Mouse (Mus musculus) embryonic facial prominence, embryonic 12.5 days (tissue): Measurements from ENCODE around the gene Rftn1. TPM values are rescaled to one million over a fixed set of nuclear protein-coding genes. Genes with fewer than 3 reads are reported as not detected.

Experiments used
- ATAC-seq: fragments of 200-750 bp; cut with Nextera tagmentation; 2 replicates; pipeline ENCODE4 v1.8.0; 2017; ENCODE audit not compliant: insufficient number of reproducible peaks, insufficient read depth, low FRiP score, low TSS enrichment
- H3K27ac ChIP-seq: fragments of 300-500 bp; sonication (generic); 2 replicates; pipeline ENCODE4 v1.5.1; 2016; ENCODE audit warnings: mild to moderate bottlenecking
- H3K27me3 ChIP-seq: fragments of 300-500 bp; sonication (generic); 2 replicates; pipeline ENCODE4 v1.6.1; 2016; ENCODE audit warnings: mild to moderate bottlenecking, moderate library complexity
- H3K36me3 ChIP-seq: fragments of 300-500 bp; sonication (generic); 2 replicates; pipeline ENCODE4 v1.6.1; 2016; ENCODE audit warnings: mild to moderate bottlenecking
- H3K4me1 ChIP-seq: fragments of 300-500 bp; sonication (generic); 2 replicates; pipeline ENCODE4 v1.6.1; 2016
- H3K4me2 ChIP-seq: fragments of 300-500 bp; sonication (generic); replicated peaks from 2 replicates; pipeline ENCODE4 v1.6.1; 2016; ENCODE audit warnings: mild to moderate bottlenecking, moderate library complexity
- H3K4me3 ChIP-seq: fragments of 300-500 bp; sonication (generic); 2 replicates; pipeline ENCODE4 v1.5.1; 2016; ENCODE audit warnings: mild to moderate bottlenecking
- H3K9ac ChIP-seq: fragments of 300-500 bp; sonication (generic); 2 replicates; pipeline ENCODE4 v1.6.1; 2016; ENCODE audit warnings: mild to moderate bottlenecking, moderate library complexity
- H3K9me3 ChIP-seq: fragments of 300-500 bp; sonication (generic); 2 replicates; pipeline ENCODE4 v1.6.1; 2016; ENCODE audit warnings: mild to moderate bottlenecking, moderate library complexity
- WGBS: fragments of 180-500 bp; shearing (Covaris S2); methylation state at CpG from one replicate; pipeline ENCODE4 v1.1.7; 2016; 5-methylcytosine and 5-hydroxymethylcytosine counted together
- polyA plus RNA-seq: library from polyadenylated mRNA; unstranded; fragments of >200 nt; fragmentation: Nextera tagmentation; extraction: Ambion mirVana; gene quantifications from 2 replicates; pipeline ENCODE4 v1.2.1, GENCODE M21; 2016

The Rftn1 gene
- polyA plus RNA-seq, 1 experiment from 2014 or later, result 12.1 TPM

DNA sequence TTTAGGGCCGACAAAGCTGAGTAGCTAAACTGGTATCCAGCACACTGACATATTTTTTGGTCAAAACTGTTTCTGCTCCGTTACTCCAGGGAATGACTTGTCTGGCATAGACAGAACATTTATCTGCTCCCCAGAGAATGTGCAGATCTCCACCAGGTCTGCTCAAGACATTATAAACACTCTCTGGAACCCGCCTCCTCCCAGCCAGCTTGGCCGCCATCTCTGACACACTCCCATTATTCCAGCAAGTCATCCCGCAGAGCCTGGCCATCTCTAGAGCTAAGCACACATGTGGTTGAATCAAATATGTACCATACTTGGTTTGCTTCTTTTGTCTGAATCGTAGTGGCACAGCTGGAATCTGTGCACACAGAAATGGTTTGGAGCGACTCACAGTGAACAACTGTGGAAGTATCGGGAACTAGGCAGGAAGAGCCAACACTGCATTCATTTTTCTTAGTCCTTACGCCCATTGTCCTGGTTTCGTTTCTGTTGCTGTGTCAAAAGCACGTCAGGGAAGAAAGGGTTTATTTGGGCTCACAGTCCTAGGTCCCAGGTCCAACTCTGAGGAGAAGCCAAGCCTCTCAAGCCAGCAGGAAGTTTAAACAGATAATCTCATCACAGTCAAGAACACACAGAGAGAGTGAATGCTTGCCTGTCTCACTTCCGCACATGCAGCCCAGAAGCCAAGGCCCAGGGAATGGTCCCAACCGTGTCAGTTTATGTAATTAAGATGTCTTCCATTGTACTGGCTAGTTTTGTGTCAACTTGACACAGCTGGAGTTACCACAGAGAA lies 126.4 kb downstream of the Rftn1 start:
- Histone ChIP-seq H3K9me3 (no peaks in the 10 kb centered on the region), H3K4me2 (no peak overlapping the region), H3K27me3 (no peaks in the 10 kb centered on the region), H3K36me3 (no peaks in the 10 kb centered on the region), H3K4me1 (no peaks in the 10 kb centered on the region), H3K9ac (no peak overlapping the region), H3K27ac (no peak overlapping the region), H3K4me3 (no peak overlapping the region)
- WGBS, result 84% methylated on average over 13 of the region's 13 CpGs
- ATAC-seq, result no peak

GRCm38 (mm10) chr17:50062649-50063048 lies 127.8 kb downstream of the Rftn1 start:
- Histone ChIP-seq H3K9me3 (no peaks in the 10 kb centered on the region), H3K27ac (no peak overlapping the region), H3K4me1 (no peaks in the 10 kb centered on the region), H3K4me2 (no peak overlapping the region), H3K27me3 (no peaks in the 10 kb centered on the region), H3K4me3 (no peak overlapping the region), H3K36me3 (no peaks in the 10 kb centered on the region), H3K9ac (no peak overlapping the region)
- no peak for ATAC-seq
- WGBS, result 90% methylated on average over 4 of the region's 4 CpGs

- ATAC-seq, result no peak
- Histone ChIP-seq H3K4me3 (no peak overlapping the region), H3K27ac (no peak overlapping the region), H3K27me3 (no peaks in the 10 kb centered on the region), H3K4me1 (no peaks in the 10 kb centered on the region), H3K9me3 (no peaks in the 10 kb centered on the region), H3K4me2 (no peak overlapping the region), H3K36me3 (no peaks in the 10 kb centered on the region), H3K9ac (no peak overlapping the region)
- 90% methylated on average over 4 of the region's 4 CpGs for WGBS
Observed at GRCm38 (mm10) chr17:50061446-50061845, 129.0 kb downstream of the Rftn1 start.

GRCm38 (mm10) chr17:50060220-50060619 lies 130.3 kb downstream of the Rftn1 start:
- 50% methylated on average over 2 of the region's 2 CpGs for WGBS
- ATAC-seq, result no peak
- H3K4me2 ChIP-seq, result no peak overlapping the region
- no peaks in the 10 kb centered on the region for H3K4me1 ChIP-seq
- no peaks in the 10 kb centered on the region for H3K36me3 ChIP-seq
- no peak overlapping the region for H3K9ac ChIP-seq
- H3K4me3 ChIP-seq, result no peak overlapping the region
- no peaks in the 10 kb centered on the region for H3K9me3 ChIP-seq
- H3K27ac ChIP-seq, result no peak overlapping the region
- H3K27me3 ChIP-seq, result no peaks in the 10 kb centered on the region

GRCm38 (mm10) chr17:50059417-50059816 lies 131.1 kb downstream of the Rftn1 start:
- no peaks in the 10 kb centered on the region for H3K4me1 ChIP-seq
- WGBS, result 86% methylated on average over 5 of the region's 5 CpGs
- no peaks in the 10 kb centered on the region for H3K36me3 ChIP-seq
- no peak for ATAC-seq
- no peak overlapping the region for H3K27ac ChIP-seq
- H3K9me3 ChIP-seq, result no peaks in the 10 kb centered on the region
- H3K4me3 ChIP-seq, result no peak overlapping the region
- H3K9ac ChIP-seq, result no peak overlapping the region
- no peaks in the 10 kb centered on the region for H3K27me3 ChIP-seq
- H3K4me2 ChIP-seq, result no peak overlapping the region

DNA sequence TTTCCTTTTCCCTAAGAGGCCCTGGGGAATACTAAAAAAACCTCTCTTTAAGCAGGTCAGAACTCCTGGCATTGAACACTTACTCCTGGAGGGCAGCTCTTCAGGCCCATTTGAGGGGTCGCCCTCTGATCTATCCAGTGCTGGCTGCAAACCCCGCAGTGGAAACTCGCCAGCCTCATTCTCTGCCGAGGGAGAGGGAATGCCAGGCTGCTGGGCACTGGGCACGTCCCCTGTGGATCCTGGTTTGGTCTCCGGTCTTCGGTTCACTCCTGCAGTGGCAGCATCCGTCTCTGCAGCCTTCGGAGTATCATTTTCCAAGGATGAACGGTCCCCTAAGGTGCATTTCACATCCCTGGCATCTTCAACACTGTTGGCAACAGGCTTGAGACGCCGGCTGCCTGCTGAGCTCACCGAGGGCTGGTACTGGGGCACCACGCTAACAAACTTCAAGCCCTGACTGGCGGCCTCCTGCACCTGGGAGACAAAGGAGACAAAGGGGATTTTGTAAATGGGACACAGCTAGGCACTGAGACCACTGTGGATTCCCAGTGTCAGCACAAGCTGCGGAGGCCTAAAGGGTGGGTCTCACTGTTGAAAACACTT lies 135.2 kb downstream of the Rftn1 start:
- Histone ChIP-seq H3K36me3 (no peaks in the 10 kb centered on the region), H3K4me3 (no peak overlapping the region), H3K4me2 (no peak overlapping the region), H3K27ac (no peak overlapping the region), H3K9me3 (no peaks in the 10 kb centered on the region), H3K27me3 (no peaks in the 10 kb centered on the region), H3K4me1 (peaks cover 8% of the 10 kb centered on the region; the same call in 1 of the 2 replicates), H3K9ac (no peak overlapping the region)
- no peak for ATAC-seq
- 59% methylated on average over 16 of the region's 16 CpGs for WGBS

- peaks cover 8% of the 10 kb centered on the region; the same call in 1 of the 2 replicates for H3K4me1 ChIP-seq
- H3K9ac ChIP-seq, result no peak overlapping the region
- no peak for ATAC-seq
- H3K9me3 ChIP-seq, result no peaks in the 10 kb centered on the region
- no peaks in the 10 kb centered on the region for H3K27me3 ChIP-seq
- H3K36me3 ChIP-seq, result no peaks in the 10 kb centered on the region
- no peak overlapping the region for H3K4me2 ChIP-seq
- no peak overlapping the region for H3K4me3 ChIP-seq
- H3K27ac ChIP-seq, result no peak overlapping the region
- 85% methylated on average over 7 of the region's 7 CpGs for WGBS
Observed at GRCm38 (mm10) chr17:50054586-50054985, 135.9 kb downstream of the Rftn1 start.

- no peak overlapping the region for H3K27ac ChIP-seq
- H3K4me1 ChIP-seq, result peaks cover 8% of the 10 kb centered on the region; the same call in 1 of the 2 replicates
- H3K4me2 ChIP-seq, result no peak overlapping the region
- H3K9ac ChIP-seq, result no peak overlapping the region
- 97% methylated on average over 1 of the region's 1 CpGs for WGBS
- no peak for ATAC-seq
- H3K27me3 ChIP-seq, result no peaks in the 10 kb centered on the region
- no peaks in the 10 kb centered on the region for H3K36me3 ChIP-seq
- H3K9me3 ChIP-seq, result no peaks in the 10 kb centered on the region
- H3K4me3 ChIP-seq, result no peak overlapping the region
Observed at GRCm38 (mm10) chr17:50053961-50054360, 136.5 kb downstream of the Rftn1 start.

DNA sequence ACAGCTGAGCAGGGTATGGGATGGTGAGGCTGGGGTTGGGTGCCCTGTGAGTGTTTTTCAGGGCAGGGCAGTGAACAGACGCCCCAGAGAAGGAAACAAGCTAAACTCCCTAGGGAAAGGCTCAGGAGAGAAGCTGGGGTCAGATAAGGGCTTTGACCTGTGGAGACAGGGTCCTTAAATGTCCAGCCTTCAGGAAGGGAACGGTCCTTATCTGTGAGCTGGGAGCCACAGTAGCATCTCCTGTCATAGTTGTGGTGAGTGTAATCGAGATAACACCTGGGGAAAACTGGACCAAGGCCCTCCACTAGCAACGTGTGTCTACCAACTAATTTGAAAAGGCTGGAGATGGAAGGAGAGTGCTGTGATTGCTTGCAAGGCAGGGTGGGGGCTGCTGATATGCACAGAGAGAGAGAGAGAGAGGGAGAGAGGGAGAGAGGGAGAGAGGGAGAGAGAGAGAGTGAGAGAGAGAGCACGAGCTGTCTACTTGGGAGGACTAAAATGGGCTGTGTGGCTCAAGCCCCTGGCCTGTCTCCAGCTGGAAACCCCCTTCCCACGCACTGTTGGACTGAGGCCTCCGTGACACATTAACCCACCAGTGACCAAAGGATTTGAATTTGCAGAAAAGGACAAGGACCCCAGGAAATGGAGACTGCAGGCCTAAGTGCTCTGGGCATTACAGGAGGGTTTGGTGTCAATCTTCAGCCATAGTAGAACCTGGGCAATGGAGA lies 137.6 kb downstream of the Rftn1 start:
- no peaks in the 10 kb centered on the region for H3K36me3 ChIP-seq
- no peak for ATAC-seq
- H3K27ac ChIP-seq, result no peak overlapping the region
- H3K9me3 ChIP-seq, result no peaks in the 10 kb centered on the region
- no peak overlapping the region for H3K4me3 ChIP-seq
- H3K4me2 ChIP-seq, result no peak overlapping the region
- no peak overlapping the region for H3K9ac ChIP-seq
- 65% methylated on average over 7 of the region's 7 CpGs for WGBS
- H3K27me3 ChIP-seq, result no peaks in the 10 kb centered on the region
- H3K4me1 ChIP-seq, result peaks cover 8% of the 10 kb centered on the region; the same call in 1 of the 2 replicates

DNA sequence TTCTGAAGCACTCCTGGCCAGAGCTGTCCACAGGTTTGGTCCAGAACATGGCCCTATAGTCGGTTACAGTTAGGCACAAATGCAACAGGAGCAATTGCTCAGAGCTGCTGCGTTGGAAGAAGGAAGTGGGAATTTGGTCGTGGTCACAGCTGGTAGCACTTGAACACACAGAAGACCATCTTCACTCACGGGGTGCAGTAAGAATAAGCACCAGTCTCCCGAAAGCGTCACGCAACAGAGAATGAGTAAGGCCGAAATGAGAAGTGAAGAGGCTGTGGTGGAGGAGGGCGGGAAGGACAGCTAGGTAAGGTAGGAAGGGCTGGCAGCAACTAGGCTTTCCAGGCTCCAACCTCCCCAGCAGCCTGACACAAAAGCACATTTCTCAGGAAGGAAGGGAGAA lies 140.0 kb downstream of the Rftn1 start:
- peaks cover 8% of the 10 kb centered on the region; the same call in 1 of the 2 replicates for H3K4me1 ChIP-seq
- H3K4me3 ChIP-seq, result no peak overlapping the region
- H3K9me3 ChIP-seq, result no peaks in the 10 kb centered on the region
- no peak overlapping the region for H3K9ac ChIP-seq
- no peak overlapping the region for H3K4me2 ChIP-seq
- no peak overlapping the region for H3K27ac ChIP-seq
- ATAC-seq, result no peak
- no peaks in the 10 kb centered on the region for H3K27me3 ChIP-seq
- 81% methylated on average over 9 of the region's 9 CpGs for WGBS
- H3K36me3 ChIP-seq, result no peaks in the 10 kb centered on the region

GRCm38 (mm10) chr17:50048209-50048608 lies 142.3 kb downstream of the Rftn1 start:
- Histone ChIP-seq H3K4me3 (no peak overlapping the region), H3K9me3 (no peaks in the 10 kb centered on the region), H3K9ac (no peak overlapping the region), H3K4me2 (no peak overlapping the region), H3K4me1 (peaks cover 8% of the 10 kb centered on the region; the same call in 1 of the 2 replicates), H3K27ac (no peak overlapping the region), H3K27me3 (no peaks in the 10 kb centered on the region), H3K36me3 (no peaks in the 10 kb centered on the region)
- ATAC-seq, result no peak
- 77% methylated on average over 9 of the region's 9 CpGs for WGBS

DNA sequence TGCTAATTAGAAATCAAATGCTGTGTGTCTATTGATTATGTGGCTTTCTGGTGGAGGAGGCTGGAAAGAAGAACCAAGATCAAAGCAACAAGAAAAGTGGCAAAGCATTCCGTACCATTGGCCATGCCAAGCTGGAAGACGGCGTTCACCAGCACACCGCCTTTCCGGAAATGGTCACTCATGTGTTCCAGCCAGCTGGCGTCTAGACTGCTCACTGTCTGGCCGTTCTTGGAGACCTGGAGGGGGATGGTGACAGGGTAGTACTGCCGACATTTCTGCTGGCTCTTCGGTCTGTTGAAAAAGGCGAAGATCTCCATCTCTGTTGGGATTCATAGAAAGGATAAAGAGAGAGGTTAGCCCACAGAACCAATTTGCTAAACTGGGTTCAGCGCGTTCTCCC lies 143.3 kb downstream of the Rftn1 start:
- 89% methylated on average over 12 of the region's 12 CpGs for WGBS
- Histone ChIP-seq H3K4me1 (peaks cover 8% of the 10 kb centered on the region; the same call in 1 of the 2 replicates), H3K9ac (no peak overlapping the region), H3K27ac (no peak overlapping the region), H3K27me3 (no peaks in the 10 kb centered on the region), H3K9me3 (no peaks in the 10 kb centered on the region), H3K36me3 (no peaks in the 10 kb centered on the region), H3K4me2 (no peak overlapping the region), H3K4me3 (no peak overlapping the region)
- no peak for ATAC-seq
